Mouse (Mus musculus): ENCODE data around the gene Dclk1. TPM values are rescaled to one million over a fixed set of nuclear protein-coding genes. Genes with fewer than 3 reads are reported as not detected.

Dclk1 gene
- 0.13 TPM in 1 of 4 replicates, not detected in the others for total RNA-seq (2023; ENCODE audit: inconsistent age)

DNA sequence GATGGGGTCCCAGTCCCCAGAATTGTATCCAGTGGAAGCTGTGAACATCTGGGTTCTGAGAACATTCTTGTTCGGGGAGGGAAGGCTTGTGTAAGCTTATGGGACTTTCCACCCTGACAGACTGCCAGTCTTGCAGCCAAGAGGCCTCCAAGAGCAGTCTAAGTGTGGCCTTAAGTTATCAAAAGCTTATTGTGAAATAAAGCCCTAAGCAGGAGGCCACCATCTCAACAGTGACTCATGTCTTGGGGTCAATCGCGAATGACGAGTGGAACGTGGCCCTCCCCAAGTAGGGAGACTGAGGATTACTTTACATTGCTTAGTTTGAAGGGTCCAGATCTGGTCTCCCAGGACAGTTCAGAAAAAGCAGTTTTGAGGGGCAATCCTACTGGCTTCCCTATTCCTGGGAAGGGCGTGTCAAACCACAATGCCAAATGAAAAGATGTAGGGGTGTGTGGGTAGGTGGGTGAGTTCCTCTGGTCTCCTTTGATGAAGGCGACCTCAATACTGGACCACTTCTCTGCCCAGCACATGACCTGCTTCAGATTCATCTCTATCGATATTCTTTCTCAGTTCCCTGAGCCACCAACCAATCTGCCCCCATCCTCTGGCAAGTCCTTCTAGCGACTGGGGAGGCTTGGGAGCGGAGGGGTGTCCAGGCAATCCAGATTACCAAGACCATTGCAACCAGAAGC is at the start of gene Dclk1:
Gene Dclk1, plus strand, starts transcription at position 635 of the 692 bp plus-strand sequence.

DNA sequence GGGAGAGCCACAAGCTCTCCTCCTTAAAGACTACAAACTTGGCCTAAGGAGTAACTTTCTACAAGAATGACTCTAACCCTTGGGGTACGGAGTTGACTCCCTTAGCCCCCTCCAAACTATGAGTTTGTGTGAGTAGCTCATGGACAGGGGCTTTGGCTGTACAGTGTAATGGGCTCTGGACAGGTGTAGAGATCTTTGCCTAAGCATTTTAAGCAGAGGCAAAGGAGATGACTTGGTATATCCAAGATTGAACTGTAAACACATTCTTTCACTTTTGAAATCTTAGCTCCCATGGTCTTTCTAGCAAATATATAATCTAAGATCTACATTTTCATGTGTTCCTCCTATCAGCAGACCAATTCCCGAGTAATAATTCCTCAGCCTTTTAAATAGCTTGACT is 229.9 kb downstream of the Dclk1 start, which contains the start of gene Gm21954:
Gene Gm21954, minus strand, starts transcription at position 101 of the 400 bp plus-strand sequence.

Other genes starting within 250 kb of the Dclk1 start
- not detected in 4 replicates for gene Ccna1, start 186.9 kb upstream of the Dclk1 start, total RNA-seq (2023; ENCODE audit: inconsistent age)
- 14.9 to 18.0 TPM (median 16.6 TPM) in 4 replicates for gene Spg20, start 130.3 kb upstream of the Dclk1 start, total RNA-seq (2023; ENCODE audit: inconsistent age)
- gene Ccdc169, start 105.0 kb upstream of the Dclk1 start, total RNA-seq (2023; ENCODE audit: inconsistent age): not detected in 4 replicates
- not detected in 4 replicates for gene Sohlh2, start 60.3 kb upstream of the Dclk1 start, total RNA-seq (2023; ENCODE audit: inconsistent age)
- gene Gm21954, start 229.8 kb downstream of the Dclk1 start, total RNA-seq (2023; ENCODE audit: inconsistent age): not detected in 4 replicates

Measured in B cell, adult (primary cell).